Mouse (Mus musculus) CH12.LX (cell line): ENCODE measurements around the gene Cdh22. TPM values are rescaled to one million over a fixed set of nuclear protein-coding genes. Genes with fewer than 3 reads are reported as not detected.
A peak's percentile ranks its signal among the peaks of the same experiment; 100 is the strongest.

Source experiments
- DNase-seq: peaks from one replicate; pipeline ENCODE4 v3.0.0-alpha.2; 2013; ENCODE audit errors: extremely low read depth
- H3K27ac ChIP-seq: 2 replicates; pipeline ENCODE4 v1.5.1; 2012; ENCODE audit warnings: low read depth, mild to moderate bottlenecking, control low read depth, moderate library complexity; ENCODE audit not compliant: insufficient read depth
- H3K27me3 ChIP-seq: replicated peaks from 2 replicates; pipeline ENCODE3; 2012; ENCODE audit warnings: inconsistent platforms
- H3K36me3 ChIP-seq, 2 experiments: replicated peaks in 1 of 2; 2 replicates each; pipeline versions ENCODE3 to v1.6.1; 2012; ENCODE audit warnings: inconsistent platforms in 1 of 2, low read length in 1 of 2, mild to moderate bottlenecking in 1 of 2, mixed read lengths in 1 of 2, moderate library complexity in 1 of 2; ENCODE audit not compliant: control insufficient read depth in 1 of 2, insufficient read depth in 1 of 2
- H3K4me1 ChIP-seq, 2 experiments: 2 replicates each; pipeline ENCODE4 v1.6.1; 2012; ENCODE audit warnings: inconsistent platforms in 1 of 2, moderate library complexity in 1 of 2; ENCODE audit not compliant: insufficient read depth in 2 of 2, control insufficient read depth in 1 of 2
- H3K4me2 ChIP-seq: 2 replicates; pipeline ENCODE4 v1.6.1; 2012; ENCODE audit warnings: low read depth, mild to moderate bottlenecking, control low read depth; ENCODE audit not compliant: poor library complexity, insufficient read depth, severe bottlenecking
- H3K4me3 ChIP-seq, 3 experiments: fragments of 150-350 bp in 1 of 3; sonication (generic) in 1 of 3; replicated peaks in 1 of 3; 2 replicates each; pipeline versions ENCODE3 to v1.5.1; 2011 to 2012; ENCODE audit warnings: low read depth in 2 of 3, low read length in 2 of 3, mild to moderate bottlenecking in 2 of 3, moderate library complexity in 2 of 3, control low read depth in 1 of 3, improper control_type of control experiment in 1 of 3, inconsistent platforms in 1 of 3, mixed read lengths in 1 of 3; ENCODE audit not compliant: poor library complexity in 1 of 3
- H3K79me2 ChIP-seq: replicated peaks from 2 replicates; pipeline ENCODE4 v1.6.1; 2012; ENCODE audit warnings: mild to moderate bottlenecking, moderate library complexity; ENCODE audit not compliant: control insufficient read depth, poor library complexity, insufficient read depth, severe bottlenecking; ENCODE audit errors: extremely low read depth
- H3K9ac ChIP-seq: 2 replicates; pipeline ENCODE4 v1.6.1; 2012; ENCODE audit warnings: low read depth, mild to moderate bottlenecking, control low read depth, moderate library complexity; ENCODE audit not compliant: insufficient read depth
- H3K9me3 ChIP-seq: replicated peaks from 2 replicates; pipeline ENCODE3; 2012; ENCODE audit warnings: low read length, inconsistent platforms, mixed read lengths
- CHD2 ChIP-seq: IDR thresholded peaks from 2 replicates; pipeline ENCODE4 v1.6.1; 2011; ENCODE audit warnings: low read length, improper control_type of control experiment
- CTCF ChIP-seq, 2 experiments: IDR thresholded peaks in 1 of 2; conservative IDR thresholded peaks in 1 of 2; 2 replicates each; pipeline ENCODE4 v1.5.1; 2011 to 2012; ENCODE audit warnings: low read depth in 2 of 2, low read length in 2 of 2, improper control_type of control experiment in 1 of 2, inconsistent platforms in 1 of 2, mild to moderate bottlenecking in 1 of 2, moderate library complexity in 1 of 2
- ELF1 ChIP-seq: IDR thresholded peaks from 2 replicates; pipeline ENCODE4 v1.6.1; 2014; ENCODE audit warnings: low read depth, mild to moderate bottlenecking, inconsistent platforms, low read length, improper control_type of control experiment
- HCFC1 ChIP-seq: IDR thresholded peaks from 2 replicates; pipeline ENCODE4 v1.6.1; 2012; ENCODE audit warnings: low read depth, mild to moderate bottlenecking, inconsistent platforms, low read length, improper control_type of control experiment
- JUND ChIP-seq: conservative IDR thresholded peaks from 2 replicates; pipeline ENCODE4 v1.6.1; 2011; ENCODE audit warnings: low read depth, low read length, improper control_type of control experiment
- MAZ ChIP-seq: IDR thresholded peaks from 2 replicates; pipeline ENCODE4 v1.6.1; 2012; ENCODE audit warnings: low read depth, mild to moderate bottlenecking, inconsistent platforms, low read length, improper control_type of control experiment, moderate library complexity
- MYC ChIP-seq: IDR thresholded peaks from 2 replicates; pipeline ENCODE4 v1.6.1; 2011; ENCODE audit warnings: low read depth, mild to moderate bottlenecking, improper control_type of control experiment, low read length
- NELFE ChIP-seq: IDR thresholded peaks from 2 replicates; pipeline ENCODE4 v1.6.1; 2011; ENCODE audit warnings: low read depth, low read length, improper control_type of control experiment
- NRF1 ChIP-seq: IDR thresholded peaks from 2 replicates; pipeline ENCODE4 v1.6.1; 2014; ENCODE audit warnings: low read depth, mild to moderate bottlenecking, inconsistent platforms, low read length, improper control_type of control experiment, moderate library complexity
- PAX5 ChIP-seq: IDR thresholded peaks from 2 replicates; pipeline ENCODE4 v1.6.1; 2012; ENCODE audit warnings: low read length, inconsistent platforms, mixed read lengths
- POLR2A ChIP-seq: IDR thresholded peaks from 2 replicates; pipeline ENCODE4 v1.6.1; 2011; ENCODE audit warnings: low read depth, mild to moderate bottlenecking, improper control_type of control experiment, low read length
- POLR2AphosphoS2 ChIP-seq: IDR thresholded peaks from 2 replicates; pipeline ENCODE4 v1.6.1; 2011; ENCODE audit warnings: low read depth, low read length, improper control_type of control experiment
- RAD21 ChIP-seq: IDR thresholded peaks from 2 replicates; pipeline ENCODE4 v1.6.1; 2011; ENCODE audit warnings: low read depth, mild to moderate bottlenecking, low read length, improper control_type of control experiment, moderate library complexity
- SMC3 ChIP-seq: IDR thresholded peaks from 2 replicates; pipeline ENCODE4 v1.6.1; 2011; ENCODE audit warnings: low read depth, low read length, improper control_type of control experiment
- TBP ChIP-seq: conservative IDR thresholded peaks from 2 replicates; pipeline ENCODE4 v1.6.1; 2011; ENCODE audit warnings: low read depth, low read length, improper control_type of control experiment
- UBTF ChIP-seq: IDR thresholded peaks from 2 replicates; pipeline ENCODE4 v1.6.1; 2012; ENCODE audit warnings: low read depth, mild to moderate bottlenecking, inconsistent platforms, low read length, improper control_type of control experiment, moderate library complexity
- USF1 ChIP-seq: IDR thresholded peaks from 2 replicates; pipeline ENCODE4 v1.6.1; 2014; ENCODE audit warnings: low read depth, mild to moderate bottlenecking, inconsistent platforms, low read length, improper control_type of control experiment
- ZC3H11A ChIP-seq: IDR thresholded peaks from 2 replicates; pipeline ENCODE4 v1.6.1; 2012; ENCODE audit warnings: low read depth, mild to moderate bottlenecking, inconsistent platforms, low read length, improper control_type of control experiment
- ZMIZ1 ChIP-seq: IDR thresholded peaks from 2 replicates; pipeline ENCODE4 v1.6.1; 2012; ENCODE audit warnings: low read depth, mild to moderate bottlenecking, inconsistent platforms, low read length, improper control_type of control experiment
- ZNF384 ChIP-seq: IDR thresholded peaks from 2 replicates; pipeline ENCODE4 v1.6.1; 2012; ENCODE audit warnings: low read depth, low read length, improper control_type of control experiment, inconsistent platforms
- dilution Hi-C: fragments of 300-500 bp; cut with MboI; formaldehyde crosslinking; loops from 2 replicates; pipeline ENCODE4 v1.14.3; 2020; ENCODE audit warnings: low sequenced_read_pairs; ENCODE audit not compliant: extremely low pct_unique_long_range_greater_than_20kb, extremely low pct_ligation_motif_present
- in situ Hi-C: fragments of 300-500 bp; cut with MboI; formaldehyde crosslinking; loops from 3 replicates; pipeline ENCODE4 v1.14.3; 2019; ENCODE audit warnings: low sequenced_read_pairs, low pct_ligation_motif_present, low pct_unique_long_range_greater_than_20kb, mixed read lengths
- polyA plus RNA-seq: library from polyadenylated mRNA; unstranded; fragments of >175 nt; gene quantifications from 2 replicates; pipeline ENCODE4 v1.2.1, GENCODE M21; 2012; ENCODE audit warnings: low read depth; ENCODE audit not compliant: insufficient read length
- total RNA-seq, 2 experiments: library from RNA; depleted of rRNA; stranded (reverse); fragments of 300-350 nt in 1 of 2; fragments of >200 nt in 1 of 2; gene quantifications; 2 replicates each; pipeline ENCODE4 v1.2.3; 2012 to 2014

Gene Cdh22
- total and polyA plus RNA-seq, 3 experiments, result 0.08 TPM; not detected in 2

GRCm38 (mm10) chr2:165073381-165073781 is 161.3 kb downstream of the Cdh22 start:
- no peak overlapping the region for H3K4me2 ChIP-seq
- H3K27me3 ChIP-seq, result peaks cover 19% of the 10 kb centered on the region
- no peak overlapping the region for H3K4me3 ChIP-seq
- no peak overlapping the region for H3K9ac ChIP-seq
- H3K36me3 ChIP-seq, result peaks cover 29 to 35% of the 10 kb centered on the region in 2 experiments
- no peak for DNase-seq
- H3K27ac ChIP-seq, result no peak overlapping the region
- dilution Hi-C loops (no loop called here), in situ Hi-C loops (loop anchor here (10.0 kb wide), 1 partner anchor 261 kb away; no protein-coding TSS in a partner anchor)
- no peaks in the 10 kb centered on the region for H3K9me3 ChIP-seq
- no peaks in the 10 kb centered on the region for H3K79me2 ChIP-seq
- TF ChIP-seq MYC (no peak), CHD2 (no peak), UBTF (no peak), POLR2AphosphoS2 (no peak), ZC3H11A (no peak), HCFC1 (no peak), CTCF (conservative IDR thresholded peaks at IDR 0.05 in 1 of 2, IDR thresholded peaks at IDR 0.05 in 1 of 2; ENCODE audit: low read depth in 2 of 2, low read length in 2 of 2) (no peak), NELFE (no peak), RAD21 (no peak), ZNF384 (no peak), NRF1 (no peak), ELF1 (no peak), MAZ (no peak), ZMIZ1 (no peak)
- peaks cover 4 to 29% of the 10 kb centered on the region in 2 experiments; a peak in 3 of 4 replicates for H3K4me1 ChIP-seq

GRCm38 (mm10) chr2:165070096-165070816 is 164.4 kb downstream of the Cdh22 start:
- no peaks in the 10 kb centered on the region for H3K27me3 ChIP-seq
- DNase-seq, result peak; percentile 47
- dilution Hi-C loops (no loop called here), in situ Hi-C loops (loop anchor here (10.0 kb wide), 1 partner anchor 265 kb away; no protein-coding TSS in a partner anchor)
- H3K36me3 ChIP-seq, result peaks cover 52 to 64% of the 10 kb centered on the region in 2 experiments
- H3K4me2 ChIP-seq, result no peak overlapping the region
- TF ChIP-seq PAX5 (no peak), USF1 (no peak), SMC3 (peak; percentile 38), MYC (no peak), TBP (no peak), JUND (no peak), CTCF (conservative IDR thresholded peaks at IDR 0.05 in 1 of 2, IDR thresholded peaks at IDR 0.05 in 1 of 2; ENCODE audit: low read depth in 2 of 2, low read length in 2 of 2) (peak; percentile 31 to 70; a peak in 3 of 4 replicates), POLR2AphosphoS2 (no peak), POLR2A (peak; percentile 14; the same call in 1 of the 2 replicates), RAD21 (peak; percentile 32), ZC3H11A (no peak)
- TF ChIP-seq, all 38 proteins: peak for 4
- no peaks in the 10 kb centered on the region for H3K79me2 ChIP-seq
- H3K27ac ChIP-seq, result no peak overlapping the region
- H3K9ac ChIP-seq, result no peak overlapping the region
- no peaks in the 10 kb centered on the region for H3K9me3 ChIP-seq
- no peak overlapping the region for H3K4me3 ChIP-seq
- H3K4me1 ChIP-seq, result peaks cover 8 to 25% of the 10 kb centered on the region in 2 experiments
